Mouse (Mus musculus) MN1 (cell line): ENCODE data around the gene Ppp2r5a.
"Not testable (repeated sequence)": the region's sequence is repeated elsewhere in the genome, so short reads cannot be mapped to it uniquely, and the experiment has no call there.

Source experiments
- DNase-seq: peaks from one replicate; pipeline ENCODE4 v3.0.0-alpha.2; 2016; ENCODE audit warnings: low spot score

Ppp2r5a gene

GRCm38 (mm10) chr1:191403074-191403473 is at the start of gene Ppp2r5a:
Gene Ppp2r5a, minus strand, starts transcription at chr1:191403272.
- DNase-seq: no peak

GRCm38 (mm10) chr1:191450614-191451013 is 47.5 kb upstream of the Ppp2r5a start:
- no peak for DNase-seq

- no peak for DNase-seq
These were observed 46.5 kb upstream of the Ppp2r5a start for GRCm38 (mm10) chr1:191449537-191449936.

GRCm38 (mm10) chr1:191447391-191448016 is 44.4 kb upstream of the Ppp2r5a start:
- DNase-seq: peak; percentile 36

GRCm38 (mm10) chr1:191446307-191446706 is 43.2 kb upstream of the Ppp2r5a start:
- DNase-seq: no peak

GRCm38 (mm10) chr1:191445831-191446258 is 42.8 kb upstream of the Ppp2r5a start:
- no peak for DNase-seq

GRCm38 (mm10) chr1:191445401-191445800 is 42.3 kb upstream of the Ppp2r5a start:
- DNase-seq: no peak

- DNase-seq: no peak
These were observed 41.4 kb upstream of the Ppp2r5a start for GRCm38 (mm10) chr1:191444467-191444866.

- no peak for DNase-seq
These were observed 35.9 kb upstream of the Ppp2r5a start for GRCm38 (mm10) chr1:191439011-191439410.

GRCm38 (mm10) chr1:191438546-191438945 is 35.5 kb upstream of the Ppp2r5a start:
- DNase-seq: peak; percentile 43

- no peak for DNase-seq
These were observed 33.6 kb upstream of the Ppp2r5a start for GRCm38 (mm10) chr1:191436647-191437046.

GRCm38 (mm10) chr1:191435359-191435758 is 32.3 kb upstream of the Ppp2r5a start:
- DNase-seq: peak; percentile 33

GRCm38 (mm10) chr1:191432531-191432930 is 29.5 kb upstream of the Ppp2r5a start:
- no peak for DNase-seq

GRCm38 (mm10) chr1:191432023-191432422 is 29.0 kb upstream of the Ppp2r5a start:
- DNase-seq: no peak

- DNase-seq: no peak
These were observed 27.0 kb upstream of the Ppp2r5a start for GRCm38 (mm10) chr1:191430121-191430520.

- DNase-seq: no peak
These were observed 22.8 kb upstream of the Ppp2r5a start for GRCm38 (mm10) chr1:191425884-191426283.

- no peak for DNase-seq
These were observed 20.1 kb upstream of the Ppp2r5a start for GRCm38 (mm10) chr1:191423201-191423600.

GRCm38 (mm10) chr1:191422714-191423113 is 19.6 kb upstream of the Ppp2r5a start:
- not testable (repeated sequence) for DNase-seq

- DNase-seq: no peak
These were observed 19.1 kb upstream of the Ppp2r5a start for GRCm38 (mm10) chr1:191422164-191422563.

- no peak for DNase-seq
These were observed 18.4 kb upstream of the Ppp2r5a start for GRCm38 (mm10) chr1:191421426-191421999.

- peak; percentile 49 for DNase-seq
These were observed 17.9 kb upstream of the Ppp2r5a start for GRCm38 (mm10) chr1:191420930-191421404.

- peak; percentile 86 for DNase-seq
These were observed 17.1 kb upstream of the Ppp2r5a start for GRCm38 (mm10) chr1:191419991-191420751.

GRCm38 (mm10) chr1:191419421-191419820 is 16.3 kb upstream of the Ppp2r5a start:
- DNase-seq: no peak
